Mouse (Mus musculus) liver, postnatal 0 days (tissue): ENCODE measurements around the gene Nat14.

Experiments
- CTCF ChIP-seq: sonication (generic); IDR thresholded peaks from 2 replicates; pipeline ENCODE4 v1.5.1; 2016; ENCODE audit warnings: antibody characterized with exemption, low read depth
- EP300 ChIP-seq: IDR thresholded peaks from 2 replicates; pipeline ENCODE4 v1.6.1; 2016; ENCODE audit warnings: antibody characterized with exemption, low read depth, mild to moderate bottlenecking

- TF ChIP-seq CTCF (no peak), EP300 (no peak)
These were observed 2.7 kb upstream of the Nat14 start for GRCm38 (mm10) chr7:4919096-4919495.
